Mouse (Mus musculus): ENCODE measurements around the gene Hpcal1. TPM values are rescaled to one million over a fixed set of nuclear protein-coding genes. Genes with fewer than 3 reads are reported as not detected.

Hpcal1 gene
- polyA plus RNA-seq (2014; fragmentation: Illumina TruSeq; extraction: RNeasy Lipid Tissue Mini Kit (QIAGEN cat#74804); ENCODE audit: low read depth, low replicate concordance), result 5.8 TPM

DNA sequence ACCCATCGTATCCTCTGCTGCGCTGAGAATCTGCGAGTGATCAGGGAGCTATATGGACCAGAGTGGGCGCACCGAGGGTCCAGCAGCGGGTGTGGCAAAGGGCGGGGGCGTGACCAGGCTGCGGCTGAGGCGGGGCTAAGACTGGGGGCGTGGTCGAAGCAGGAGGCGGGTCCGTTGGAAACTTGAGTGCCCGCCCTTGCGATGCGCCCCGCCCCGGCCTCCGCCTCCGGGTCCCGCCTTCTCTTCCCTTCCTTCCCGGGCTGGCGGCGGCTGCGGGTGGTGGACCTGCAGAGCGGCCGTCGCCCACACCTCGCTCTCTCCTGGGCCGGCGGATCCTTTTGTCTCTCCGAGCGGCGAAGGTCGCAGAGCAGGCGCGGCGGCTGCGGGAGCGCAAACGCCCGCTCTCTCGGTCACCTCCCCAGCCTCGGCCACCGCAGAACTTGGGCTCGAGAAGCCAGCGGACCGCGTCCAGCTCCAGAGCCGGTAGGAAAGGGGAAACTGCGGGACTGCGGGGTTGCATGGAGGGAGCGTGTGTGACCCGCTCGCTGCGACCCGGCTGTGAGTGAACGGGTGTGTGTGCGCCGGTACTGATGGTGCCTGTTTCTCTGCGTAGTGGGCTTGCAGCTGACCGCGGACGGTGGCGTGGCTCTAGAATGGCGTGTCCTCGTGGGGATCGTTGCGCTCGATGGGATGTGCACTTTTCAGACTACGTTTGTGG lies at the start of gene Hpcal1:
TSS of gene Hpcal1 (plus strand) at position 293 of the 718 bp plus-strand sequence.

Other genes with a start within 250 kb of the Hpcal1 start
- 72.6 TPM for gene Odc1, start 146.1 kb upstream of the Hpcal1 start, polyA plus RNA-seq (2014; fragmentation: Illumina TruSeq; extraction: RNeasy Lipid Tissue Mini Kit (QIAGEN cat#74804); ENCODE audit: low read depth, low replicate concordance)

All from liver, adult 10 weeks (tissue).